Mouse (Mus musculus): Measurements from ENCODE around the gene Card10.

DNA sequence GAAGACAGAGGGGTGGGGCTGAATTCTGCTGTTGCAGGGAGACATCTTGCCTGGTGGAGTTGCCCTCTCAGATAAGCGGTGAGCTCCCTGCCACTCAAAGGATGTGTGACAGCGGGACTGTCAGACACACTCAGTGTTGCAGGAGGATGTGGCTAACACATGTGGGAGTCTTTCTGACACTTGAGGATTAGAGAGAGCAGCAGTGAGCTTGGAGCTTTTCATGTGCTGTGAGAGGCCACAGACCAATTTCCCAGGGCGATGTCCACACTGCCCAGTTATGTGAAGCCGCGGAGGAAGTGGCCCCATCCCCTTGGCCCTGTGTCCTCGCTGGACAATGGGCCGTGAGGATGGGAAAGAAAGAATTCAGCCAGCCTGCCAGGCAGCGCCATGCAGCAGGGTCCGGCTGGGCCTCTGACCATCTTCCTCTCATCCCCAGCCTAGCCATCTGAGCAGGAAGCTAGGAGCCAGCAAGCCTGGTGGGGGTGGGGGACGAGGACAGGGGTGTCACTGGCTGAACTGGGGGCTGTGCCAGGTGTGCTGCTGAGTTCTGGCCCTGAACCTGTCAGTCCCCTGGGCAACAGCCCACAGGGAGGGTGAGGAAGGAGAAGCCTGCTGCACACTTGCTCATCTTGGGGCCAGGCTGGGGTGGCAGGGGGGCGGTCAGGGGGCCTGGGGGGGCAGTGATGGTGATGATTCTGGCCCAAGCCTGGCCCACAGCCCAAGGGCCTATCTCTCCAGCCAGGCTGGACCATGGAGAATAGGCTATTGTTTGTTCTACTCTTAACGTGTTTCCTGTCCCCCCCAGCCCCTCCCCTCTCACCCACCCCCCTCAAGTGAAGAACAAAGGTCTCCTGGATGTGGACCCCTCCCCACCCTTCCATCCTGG is 32.6 kb upstream of the Card10 start:
- TF ChIP-seq CTCF (IDR thresholded peaks at IDR 0.05; ENCODE audit: extremely low read depth, insufficient read length, insufficient replicate concordance, low read depth, low read length) (no peak), POLR2A (IDR thresholded peaks at IDR 0.05; ENCODE audit: low read depth, low read length) (no peak)

Data from small intestine, adult 2 months (tissue).